Mouse (Mus musculus) kidney, postnatal 14 days (tissue): Measurements from ENCODE around the gene C130079G13Rik.
"Not testable (repeated sequence)": the region's sequence is repeated elsewhere in the genome, so short reads cannot be mapped to it uniquely, and the experiment has no call there.

Experiments used
- DNase-seq: peaks from one replicate; pipeline ENCODE4 v3.0.0; 2022; ENCODE audit warnings: mixed read lengths

The C130079G13Rik gene

GRCm38 (mm10) chr3:59924914-59925313, at the start of gene C130079G13Rik:
TSS of gene C130079G13Rik (plus strand) at chr3:59925214.
- no peak for DNase-seq

GRCm38 (mm10) chr3:59877601-59878000, 47.4 kb upstream of the C130079G13Rik start:
- not testable (repeated sequence) for DNase-seq

- DNase-seq = not testable (repeated sequence)
These were observed 45.0 kb upstream of the C130079G13Rik start for GRCm38 (mm10) chr3:59879801-59880554.

GRCm38 (mm10) chr3:59893276-59893675, 31.7 kb upstream of the C130079G13Rik start:
- DNase-seq = no peak

GRCm38 (mm10) chr3:59934621-59935020, 9.6 kb downstream of the C130079G13Rik start:
- no peak for DNase-seq

- DNase-seq = no peak
These were observed 22.4 kb downstream of the C130079G13Rik start for GRCm38 (mm10) chr3:59947294-59947950.

- no peak for DNase-seq
These were observed 45.9 kb downstream of the C130079G13Rik start for GRCm38 (mm10) chr3:59970891-59971290.

GRCm38 (mm10) chr3:59974591-59974990, 49.6 kb downstream of the C130079G13Rik start:
- no peak for DNase-seq
